Mouse (Mus musculus): ENCODE results near the gene Prok1.

- TF ChIP-seq CTCF (IDR thresholded peaks at IDR 0.05; ENCODE audit: low read depth, low read length) (no peak), POLR2A (IDR thresholded peaks at IDR 0.05; ENCODE audit: borderline replicate concordance, low read depth, low read length) (no peak)
Measured at GRCm38 (mm10) chr3:107266814-107267345, 27.4 kb upstream of the Prok1 start.

Data from bone marrow macrophage, adult 2 months (primary cell).